Mouse (Mus musculus): ENCODE measurements at regions not wholly inside any gene's neighbourhood (a gene's known extent, or its start where the extent isn't known, plus 50 kb on each side); places are given as distances from the start of the nearest gene placed in this dataset.

- H3K27ac ChIP-seq (replicated peaks), result no peak overlapping the region
- no peak overlapping the region for H3K4me3 ChIP-seq (ENCODE audit: low read depth, low read length)
- no peak overlapping the region for H3K4me2 ChIP-seq (replicated peaks; ENCODE audit: low read depth)
- ATAC-seq (ENCODE audit: low FRiP score, low TSS enrichment) (no peak), DNase-seq (ENCODE audit: low spot score) (no peak)
- TF ChIP-seq CTCF (IDR thresholded peaks at IDR 0.05; ENCODE audit: low read depth), result no peak
- TF ChIP-seq EP300 (optimal IDR thresholded peaks at IDR 0.05), result no peak
- H3K4me1 ChIP-seq (replicated peaks; ENCODE audit: control insufficient read depth, insufficient read depth), result no peaks in the 10 kb centered on the region
- H3K36me3 ChIP-seq (ENCODE audit: control insufficient read depth, insufficient read depth, low read length), result no peaks in the 10 kb centered on the region
- H3K27me3 ChIP-seq (ENCODE audit: control insufficient read depth, insufficient read depth, low read length), result no peaks in the 10 kb centered on the region
- WGBS, result 74% methylated on average over 5 of the region's 5 CpGs
- H3K9me3 ChIP-seq (ENCODE audit: control insufficient read depth, low read length), result no peaks in the 10 kb centered on the region
- H3K9ac ChIP-seq (ENCODE audit: low read length), result no peak overlapping the region
These were observed 145.1 kb upstream of the Gadl1 start for GRCm38 (mm10) chr9:115764136-115764535.

DNA sequence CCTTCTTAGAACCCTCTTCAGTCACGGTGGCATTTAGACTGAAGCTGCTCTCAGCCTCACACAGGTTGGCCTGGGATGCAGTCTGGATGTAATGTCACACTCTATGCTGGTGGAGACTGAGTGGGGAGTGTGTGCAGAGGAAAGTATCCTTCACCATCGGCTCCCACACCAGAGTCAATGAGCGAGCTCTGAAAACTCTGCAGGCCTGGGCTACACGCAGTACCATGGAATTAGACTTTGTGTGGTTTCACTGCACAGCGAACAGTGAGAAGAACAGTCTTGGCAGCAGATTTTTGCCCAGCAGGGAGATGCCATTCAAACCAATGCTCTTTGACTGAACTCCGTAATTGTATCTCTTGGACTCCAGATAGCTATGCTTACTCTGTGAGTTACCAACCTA, 142.8 kb upstream of the Gadl1 start:
- no peak overlapping the region for H3K9ac ChIP-seq (ENCODE audit: low read length)
- no peaks in the 10 kb centered on the region for H3K36me3 ChIP-seq (ENCODE audit: control insufficient read depth, insufficient read depth, low read length)
- WGBS, result 89% methylated on average over 6 of the region's 6 CpGs
- no peak overlapping the region for H3K4me3 ChIP-seq (ENCODE audit: low read depth, low read length)
- H3K27me3 ChIP-seq (ENCODE audit: control insufficient read depth, insufficient read depth, low read length), result no peaks in the 10 kb centered on the region
- no peak for DNase-seq (ENCODE audit: low spot score)
- no peak overlapping the region for H3K4me2 ChIP-seq (replicated peaks; ENCODE audit: low read depth)
- H3K9me3 ChIP-seq (ENCODE audit: control insufficient read depth, low read length), result no peaks in the 10 kb centered on the region
- ATAC-seq (ENCODE audit: low FRiP score, low TSS enrichment), result no peak
- no peak overlapping the region for H3K27ac ChIP-seq (replicated peaks)
- H3K4me1 ChIP-seq (replicated peaks; ENCODE audit: control insufficient read depth, insufficient read depth), result no peaks in the 10 kb centered on the region
- no peak for TF ChIP-seq CTCF (IDR thresholded peaks at IDR 0.05; ENCODE audit: low read depth)
- TF ChIP-seq EP300 (optimal IDR thresholded peaks at IDR 0.05), result no peak

DNA sequence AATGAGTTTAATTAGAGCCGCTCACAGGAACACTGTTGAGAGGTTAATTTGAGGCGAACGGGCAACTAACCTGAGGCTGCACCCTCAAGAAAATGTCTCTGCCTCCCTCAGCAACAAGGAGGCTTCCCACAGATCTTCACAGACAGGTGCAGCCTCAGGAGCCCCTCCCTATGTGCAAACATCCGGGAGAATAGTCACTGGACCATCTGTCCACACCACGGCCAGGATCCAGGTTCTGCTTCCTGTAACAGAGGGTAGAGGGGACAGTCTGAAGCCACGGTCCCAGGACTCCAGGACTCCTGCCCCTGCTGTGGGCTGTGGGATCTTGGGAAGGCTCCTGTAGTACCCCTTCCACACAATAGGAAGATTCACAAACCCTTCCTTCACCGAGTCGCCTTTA, 134.1 kb upstream of the Gadl1 start:
- TF ChIP-seq EP300 (optimal IDR thresholded peaks at IDR 0.05), result no peak
- 63% methylated on average over 8 of the region's 8 CpGs for WGBS
- H3K4me3 ChIP-seq (ENCODE audit: low read depth, low read length), result no peak overlapping the region
- no peaks in the 10 kb centered on the region for H3K27me3 ChIP-seq (ENCODE audit: control insufficient read depth, insufficient read depth, low read length)
- H3K4me1 ChIP-seq (replicated peaks; ENCODE audit: control insufficient read depth, insufficient read depth), result no peaks in the 10 kb centered on the region
- DNase-seq (ENCODE audit: low spot score) (no peak), ATAC-seq (ENCODE audit: low FRiP score, low TSS enrichment) (no peak)
- no peak overlapping the region for H3K4me2 ChIP-seq (replicated peaks; ENCODE audit: low read depth)
- H3K27ac ChIP-seq (replicated peaks), result no peak overlapping the region
- no peak overlapping the region for H3K9ac ChIP-seq (ENCODE audit: low read length)
- H3K9me3 ChIP-seq (ENCODE audit: control insufficient read depth, low read length), result no peaks in the 10 kb centered on the region
- H3K36me3 ChIP-seq (ENCODE audit: control insufficient read depth, insufficient read depth, low read length), result no peaks in the 10 kb centered on the region

DNA sequence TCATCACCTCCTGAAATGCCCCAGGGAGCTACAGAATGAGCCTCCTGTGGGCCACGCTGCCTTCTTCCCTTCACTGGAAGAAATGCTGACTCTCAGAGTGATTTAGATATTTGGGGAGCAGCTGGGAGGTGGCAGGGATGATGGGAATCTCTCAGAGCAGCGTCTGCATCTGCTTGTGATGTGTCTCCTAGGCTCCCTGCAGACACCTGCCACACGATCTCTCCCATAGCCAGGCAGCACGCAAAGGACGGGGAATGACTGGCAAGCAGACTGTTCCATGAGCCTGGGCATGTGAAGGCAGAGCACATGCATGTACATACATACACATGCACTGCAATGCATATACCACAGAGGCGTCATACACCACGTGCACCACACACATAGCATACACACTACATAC, 133.4 kb upstream of the Gadl1 start:
- H3K4me2 ChIP-seq (replicated peaks; ENCODE audit: low read depth), result no peak overlapping the region
- no peak overlapping the region for H3K27ac ChIP-seq (replicated peaks)
- DNase-seq (ENCODE audit: low spot score) (no peak), ATAC-seq (ENCODE audit: low FRiP score, low TSS enrichment) (no peak)
- H3K9ac ChIP-seq (ENCODE audit: low read length), result no peak overlapping the region
- 82% methylated on average over 7 of the region's 7 CpGs for WGBS
- no peaks in the 10 kb centered on the region for H3K4me1 ChIP-seq (replicated peaks; ENCODE audit: control insufficient read depth, insufficient read depth)
- H3K4me3 ChIP-seq (ENCODE audit: low read depth, low read length), result no peak overlapping the region
- H3K27me3 ChIP-seq (ENCODE audit: control insufficient read depth, insufficient read depth, low read length), result no peaks in the 10 kb centered on the region
- H3K9me3 ChIP-seq (ENCODE audit: control insufficient read depth, low read length), result no peaks in the 10 kb centered on the region
- TF ChIP-seq EP300 (optimal IDR thresholded peaks at IDR 0.05) (no peak), CTCF (IDR thresholded peaks at IDR 0.05; ENCODE audit: low read depth) (no peak)
- H3K36me3 ChIP-seq (ENCODE audit: control insufficient read depth, insufficient read depth, low read length), result no peaks in the 10 kb centered on the region

DNA sequence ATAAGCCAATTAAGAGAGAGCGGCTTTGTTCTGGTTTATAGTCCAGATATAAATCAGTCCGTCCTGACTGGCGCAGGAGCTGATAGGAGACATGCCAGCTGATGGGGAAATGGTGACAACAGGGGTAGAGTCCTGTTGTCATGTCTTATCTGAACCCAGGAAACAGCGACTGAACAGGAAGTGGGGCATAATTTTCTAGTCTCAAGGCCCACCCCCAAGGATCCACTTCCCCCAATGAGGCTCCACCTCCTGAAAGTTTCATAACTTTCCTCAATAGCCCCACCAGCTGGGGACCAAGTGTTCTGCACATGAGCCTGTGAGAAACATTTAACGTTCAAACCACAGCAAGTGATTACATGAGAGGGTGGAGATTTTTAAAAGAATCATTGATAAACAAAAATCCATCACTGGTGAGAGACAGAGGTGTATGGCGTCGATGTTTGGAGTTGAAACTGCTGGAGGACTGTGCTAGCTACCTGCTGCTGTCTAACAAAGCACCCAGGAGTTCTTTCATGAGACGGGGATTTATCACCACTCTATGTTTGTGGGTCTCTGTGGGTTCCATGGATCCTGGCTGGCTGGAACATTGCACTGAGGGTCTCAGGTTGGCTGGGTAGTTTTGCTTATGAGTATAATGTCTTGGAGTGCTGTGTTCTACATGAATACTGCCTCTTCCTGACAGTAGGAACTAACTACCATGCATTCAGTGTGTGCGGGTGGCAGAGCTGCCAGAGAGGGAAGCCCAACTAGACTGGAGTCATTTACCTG, 132.0 kb upstream of the Gadl1 start:
- Histone ChIP-seq H3K4me1 (replicated peaks; ENCODE audit: control insufficient read depth, insufficient read depth) (no peaks in the 10 kb centered on the region), H3K4me2 (replicated peaks; ENCODE audit: low read depth) (no peak overlapping the region), H3K36me3 (ENCODE audit: control insufficient read depth, insufficient read depth, low read length) (no peaks in the 10 kb centered on the region), H3K9ac (ENCODE audit: low read length) (no peak overlapping the region), H3K4me3 (ENCODE audit: low read depth, low read length) (no peak overlapping the region), H3K27ac (replicated peaks) (no peak overlapping the region), H3K27me3 (ENCODE audit: control insufficient read depth, insufficient read depth, low read length) (no peaks in the 10 kb centered on the region), H3K9me3 (ENCODE audit: control insufficient read depth, low read length) (no peaks in the 10 kb centered on the region)
- ATAC-seq (ENCODE audit: low FRiP score, low TSS enrichment), result no peak
- 76% methylated on average over 9 of the region's 9 CpGs for WGBS
- TF ChIP-seq EP300 (optimal IDR thresholded peaks at IDR 0.05) (no peak), CTCF (IDR thresholded peaks at IDR 0.05; ENCODE audit: low read depth) (no peak)
- DNase-seq (ENCODE audit: low spot score), result no peak

- 50% methylated on average over 5 of the region's 5 CpGs for WGBS
- Histone ChIP-seq H3K4me1 (replicated peaks; ENCODE audit: control insufficient read depth, insufficient read depth) (no peaks in the 10 kb centered on the region), H3K27ac (replicated peaks) (no peak overlapping the region), H3K9me3 (ENCODE audit: control insufficient read depth, low read length) (no peaks in the 10 kb centered on the region), H3K9ac (ENCODE audit: low read length) (no peak overlapping the region), H3K4me3 (ENCODE audit: low read depth, low read length) (no peak overlapping the region), H3K4me2 (replicated peaks; ENCODE audit: low read depth) (no peak overlapping the region), H3K27me3 (ENCODE audit: control insufficient read depth, insufficient read depth, low read length) (no peaks in the 10 kb centered on the region), H3K36me3 (ENCODE audit: control insufficient read depth, insufficient read depth, low read length) (no peaks in the 10 kb centered on the region)
- ATAC-seq (ENCODE audit: low FRiP score, low TSS enrichment) (no peak), DNase-seq (ENCODE audit: low spot score) (no peak)
- TF ChIP-seq CTCF (IDR thresholded peaks at IDR 0.05; ENCODE audit: low read depth) (no peak), EP300 (optimal IDR thresholded peaks at IDR 0.05) (no peak)
These were observed 130.4 kb upstream of the Gadl1 start for GRCm38 (mm10) chr9:115778862-115779261.

All from stomach, postnatal 0 days (tissue).